Mouse (Mus musculus) testis, adult 2 months (tissue): ENCODE measurements around the gene Wdr4.

Source experiments
- CTCF ChIP-seq: fragments of 200-500 bp; IDR thresholded peaks from 2 replicates; pipeline ENCODE4 v1.5.1; 2012; ENCODE audit warnings: low read depth, mild to moderate bottlenecking, inconsistent platforms, low read length, moderate library complexity; ENCODE audit not compliant: control insufficient read depth, insufficient read depth, insufficient replicate concordance
- POLR2A ChIP-seq: fragments of 200-500 bp; IDR thresholded peaks from 2 replicates; pipeline ENCODE4 v1.6.1; 2012; ENCODE audit warnings: low read depth, mild to moderate bottlenecking, inconsistent platforms, low read length, moderate library complexity; ENCODE audit not compliant: control insufficient read depth

DNA sequence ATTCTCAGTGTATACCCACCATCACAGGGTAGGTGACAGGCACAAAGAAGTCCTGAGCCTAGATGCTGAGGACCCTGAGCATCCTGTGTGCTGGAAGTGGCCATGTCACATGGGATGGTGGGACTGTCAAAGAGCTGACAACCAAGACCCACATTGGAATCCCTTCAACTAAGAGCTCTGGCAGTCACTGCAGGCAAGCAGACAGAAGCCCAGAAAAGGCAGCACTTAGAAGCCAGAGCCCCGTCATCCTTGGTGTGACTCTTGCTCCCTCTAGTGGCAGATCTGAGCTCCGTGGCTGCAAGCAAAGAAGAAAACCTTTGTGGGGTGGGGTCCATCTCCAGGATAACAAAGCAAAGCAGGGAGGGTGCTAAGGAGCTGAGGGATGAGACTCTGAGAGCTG lies 27.4 kb downstream of the Wdr4 start:
- TF ChIP-seq CTCF (peak; percentile 81), POLR2A (no peak)
